Mouse (Mus musculus) embryonic stem cell, embryonic (primary cell): ENCODE data around the gene Ndufa3.

Source experiments
- CTCF ChIA-PET, 4 experiments: fragments of 300-600 bp in 2 of 4; fragments of 350-600 bp in 2 of 4; sonication (Branson Sonifier 250); formaldehyde crosslinking; loops; one replicate each; lab custom pipeline; 2022; ENCODE audit warnings: inconsistent platforms in 2 of 4; lab: Charles Lee
- POLR2A ChIA-PET, 4 experiments: fragments of 300-600 bp in 2 of 4; fragments of 350-600 bp in 2 of 4; sonication (Branson Sonifier 250); formaldehyde crosslinking; loops; one replicate each; lab custom pipeline; 2022; ENCODE audit warnings: antibody characterized with exemption in 4 of 4, inconsistent platforms in 1 of 4; lab: Charles Lee

Gene Ndufa3

DNA sequence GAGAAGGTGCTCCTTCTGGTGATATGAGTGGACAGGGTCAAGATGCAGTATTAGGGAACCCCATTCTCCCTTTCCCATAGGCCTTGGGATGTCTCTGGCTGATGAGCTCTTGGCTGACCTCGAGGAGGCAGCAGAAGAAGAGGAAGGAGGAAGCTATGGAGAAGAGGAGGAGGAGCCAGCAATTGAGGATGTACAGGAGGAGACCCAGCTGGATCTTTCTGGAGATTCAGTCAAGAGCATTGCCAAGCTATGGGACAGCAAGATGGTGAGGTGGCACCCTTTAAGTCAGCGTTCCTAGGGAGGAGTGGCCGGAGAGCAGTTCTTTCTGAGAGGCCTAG is 13.3 kb downstream of the Ndufa3 start:
- ChIA-PET CTCF (interaction anchor here (0.6 to 1.7 kb wide), 6 partner anchors 13 to 841 kb away, joined by 3 to 8 read pairs (median 6); partner anchors contain the start of gene Ndufa3 (in 3 of the 4)), POLR2A (interaction anchor here (0.6 to 30.5 kb wide), 44 partner anchors 9 to 1109 kb away, joined by 3 to 772 read pairs (median 6); partner anchors contain the start of genes Cnot3 (in 4 of the 4), Ndufa3 (in 4 of the 4), Leng1 (in 3 of the 4) and Mboat7 (in 3 of the 4))

DNA sequence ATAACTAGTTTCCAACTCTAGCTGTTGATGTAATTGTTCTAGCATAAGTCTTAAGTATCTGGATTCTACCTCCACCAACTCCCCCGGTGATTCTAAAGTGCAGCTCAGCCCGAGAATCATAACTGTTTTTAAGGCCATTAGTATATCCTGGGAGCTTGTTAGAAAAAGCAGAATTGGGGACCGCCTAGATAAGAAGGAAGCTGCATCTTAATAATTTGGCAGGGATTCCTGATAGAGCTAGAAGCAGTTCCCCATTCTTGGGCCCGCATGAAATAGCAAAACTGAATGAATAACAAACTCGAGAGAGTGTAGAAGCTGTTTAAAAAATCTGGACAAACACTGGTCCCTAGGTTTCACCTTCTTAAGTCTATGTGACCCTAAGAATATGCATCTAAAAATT is 26.2 kb downstream of the Ndufa3 start:
- ChIA-PET POLR2A (interaction anchor here (1.0 to 30.5 kb wide), 20 partner anchors 8 to 835 kb away, joined by 3 to 772 read pairs (median 24); partner anchors contain the start of genes Mboat7 (in 3 of the 4), Tsen34 (in 3 of the 4), Leng1 (in 2 of the 4) and Ndufa3 (in 2 of the 4)), CTCF (interaction anchor here in 2 of 4 experiments (1.1 to 3.3 kb wide), 2 partner anchors 27 to 1634 kb away, joined by 4 to 12 read pairs; partner anchors contain the start of genes Ndufa3 (in 1 of the 2) and Oscar (in 1 of the 2))

GRCm38 (mm10) chr7:3643843-3644242 is 26.7 kb downstream of the Ndufa3 start:
- CTCF ChIA-PET = interaction anchor here in 3 of 4 experiments (0.9 to 3.3 kb wide), 8 partner anchors 15 to 864 kb away, joined by 3 to 25 read pairs (median 6); partner anchors contain the start of genes Ndufa3 (in 2 of the 3), Leng1 (in 1 of the 3), Mboat7 (in 1 of the 3) and Oscar (in 1 of the 3)
- POLR2A ChIA-PET = interaction anchor here (0.7 to 30.5 kb wide), 79 partner anchors 8 to 1371 kb away, joined by 3 to 772 read pairs (median 6); partner anchors contain the start of genes Leng1 (in 3 of the 4), Mboat7 (in 3 of the 4), Ndufa3 (in 3 of the 4) and Prpf31 (in 3 of the 4)

GRCm38 (mm10) chr7:3644348-3644671 is 27.1 kb downstream of the Ndufa3 start:
- POLR2A ChIA-PET = interaction anchor here (0.7 to 30.5 kb wide), 127 partner anchors 8 to 1387 kb away, joined by 3 to 772 read pairs (median 5); partner anchors contain the start of genes Leng1 (in 4 of the 4), Prpf31 (in 4 of the 4), Tfpt (in 4 of the 4) and Mboat7 (in 3 of the 4)

DNA sequence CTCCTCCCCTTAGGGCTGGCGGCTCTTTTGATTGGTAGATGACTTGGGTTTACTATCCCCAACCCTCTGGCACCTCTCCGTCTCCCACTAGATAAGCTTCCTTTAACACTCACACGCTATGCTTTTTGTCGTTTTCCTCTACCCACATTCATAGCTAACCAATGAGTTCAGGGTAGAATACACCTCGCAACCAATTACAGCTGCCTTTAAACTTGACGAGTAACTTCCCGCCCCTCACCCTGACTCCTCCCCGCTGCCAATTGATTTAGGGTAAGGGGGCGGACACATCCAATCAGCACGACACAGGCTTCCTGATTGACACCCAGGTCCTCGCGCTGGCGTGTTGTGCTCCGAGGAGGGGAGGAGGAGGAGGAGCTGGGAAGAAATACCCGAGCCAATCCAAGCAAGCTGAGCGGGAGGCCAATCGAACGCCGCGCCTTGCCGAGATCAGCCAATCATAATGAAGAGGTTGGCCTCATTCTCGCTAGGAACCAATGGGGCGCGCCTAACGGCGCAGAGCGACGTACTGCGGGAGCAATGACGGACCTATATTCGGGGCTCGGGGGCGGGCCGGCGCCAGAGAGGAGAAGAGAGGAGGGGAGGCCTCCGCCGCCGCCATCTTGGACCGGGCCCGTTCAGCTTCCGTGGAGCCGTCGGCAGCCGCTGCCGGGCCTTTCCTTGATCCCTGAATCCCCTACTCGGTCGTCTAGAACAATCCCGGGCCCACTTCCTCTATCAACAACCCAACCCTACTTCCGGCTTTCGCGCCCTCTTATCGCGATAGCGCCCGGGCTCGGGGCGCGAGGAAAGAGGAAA is 27.7 kb downstream of the Ndufa3 start, which contains the start of gene Cnot3:
TSS of gene Cnot3 (plus strand) at position 597 of the 816 bp plus-strand sequence.
- POLR2A ChIA-PET = interaction anchor here (0.6 to 30.5 kb wide), 157 partner anchors 7 to 1455 kb away, joined by 3 to 772 read pairs (median 5); partner anchors contain the start of genes Leng1 (in 4 of the 4), Mboat7 (in 4 of the 4), Ndufa3 (in 4 of the 4) and Prpf31 (in 4 of the 4)
- CTCF ChIA-PET = interaction anchor here in 3 of 4 experiments (0.7 to 3.3 kb wide), 18 partner anchors 11 to 1148 kb away, joined by 3 to 25 read pairs (median 4); partner anchors contain the start of genes Ndufa3 (in 2 of the 3), Leng1 (in 1 of the 3), Mboat7 (in 1 of the 3) and Oscar (in 1 of the 3)

More at GRCm38 (mm10) chr7:3644348-3644671, 27.1 kb downstream of the Ndufa3 start:
- CTCF ChIA-PET = interaction anchor here in 3 of 4 experiments (0.7 to 3.3 kb wide), 15 partner anchors 10 to 1148 kb away, joined by 3 to 25 read pairs (median 4); partner anchors contain the start of genes Ndufa3 (in 2 of the 3), Leng1 (in 1 of the 3), Mboat7 (in 1 of the 3) and Oscar (in 1 of the 3)

- POLR2A ChIA-PET = interaction anchor here (0.5 to 30.5 kb wide), 130 partner anchors 7 to 1455 kb away, joined by 3 to 772 read pairs (median 5); partner anchors contain the start of genes Leng1 (in 4 of the 4), Mboat7 (in 4 of the 4), Ndufa3 (in 4 of the 4) and Prpf31 (in 4 of the 4)
- CTCF ChIA-PET = interaction anchor here in 3 of 4 experiments (0.7 to 3.3 kb wide), 11 partner anchors 13 to 864 kb away, joined by 3 to 25 read pairs (median 5); partner anchors contain the start of genes Ndufa3 (in 2 of the 3), Leng1 (in 1 of the 3), Oscar (in 1 of the 3) and Tmc4 (in 1 of the 3)
Measured at GRCm38 (mm10) chr7:3645488-3646025, 28.4 kb downstream of the Ndufa3 start.

DNA sequence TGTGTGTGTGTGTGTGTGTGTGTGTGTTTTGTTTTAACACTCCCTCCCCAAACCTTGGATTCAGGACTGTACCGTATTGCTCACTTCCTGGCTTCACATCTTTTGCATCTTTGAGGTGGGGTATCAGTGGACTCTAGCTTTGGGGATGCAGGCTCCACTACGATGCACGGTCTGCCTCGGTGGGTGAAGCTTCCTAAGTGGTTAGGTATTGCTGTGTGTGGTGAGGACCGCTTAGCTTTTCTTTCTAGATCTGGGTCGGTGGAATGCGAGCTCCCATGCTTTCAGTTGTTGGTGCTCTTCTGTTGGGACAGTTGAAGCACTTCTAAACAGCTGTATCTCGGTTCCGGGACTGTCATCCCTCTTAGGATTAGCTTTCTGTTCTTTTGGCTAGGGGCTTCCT is 29.0 kb downstream of the Ndufa3 start:
- POLR2A ChIA-PET = interaction anchor here (0.5 to 30.5 kb wide), 57 partner anchors 6 to 1192 kb away, joined by 3 to 772 read pairs (median 13); partner anchors contain the start of genes Leng1 (in 4 of the 4), Mboat7 (in 4 of the 4), Ndufa3 (in 3 of the 4) and Prpf31 (in 3 of the 4)
- CTCF ChIA-PET = interaction anchor here in 2 of 4 experiments (1.1 to 3.3 kb wide), 3 partner anchors 19 to 30 kb away, joined by 4 to 25 read pairs (median 12); partner anchors contain the start of genes Ndufa3 (in 2 of the 2), Leng1 (in 1 of the 2) and Oscar (in 1 of the 2)

DNA sequence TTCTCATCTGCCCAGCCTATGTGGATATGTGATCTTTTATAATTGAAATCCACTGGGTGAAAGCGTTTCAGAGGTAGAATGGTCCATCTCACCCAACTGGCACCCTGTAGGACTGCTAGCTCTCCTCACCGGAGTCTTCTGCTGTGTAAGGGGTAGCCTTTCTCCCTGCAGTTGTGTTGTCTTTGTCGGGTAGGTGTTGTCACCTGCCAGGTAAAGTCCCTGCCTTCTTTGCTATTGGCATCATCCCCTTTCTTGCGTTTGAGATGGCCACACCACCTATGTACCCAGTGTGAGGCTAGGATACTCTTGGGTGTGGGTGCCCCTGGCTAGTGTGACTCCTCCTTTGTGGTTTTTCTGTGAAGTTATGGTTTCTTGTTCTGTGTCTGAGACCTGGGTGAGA is 29.5 kb downstream of the Ndufa3 start:
- ChIA-PET CTCF (interaction anchor here in 2 of 4 experiments (1.1 to 3.3 kb wide), 2 partner anchors 19 to 30 kb away, joined by 4 to 12 read pairs; partner anchors contain the start of genes Leng1 (in 1 of the 2), Ndufa3 (in 1 of the 2) and Oscar (in 1 of the 2)), POLR2A (interaction anchor here (0.6 to 30.5 kb wide), 38 partner anchors 6 to 1166 kb away, joined by 3 to 772 read pairs (median 19); partner anchors contain the start of genes Leng1 (in 3 of the 4), Mboat7 (in 3 of the 4), Prpf31 (in 3 of the 4) and Tfpt (in 3 of the 4))

GRCm38 (mm10) chr7:3656966-3657365 is 39.8 kb downstream of the Ndufa3 start:
- ChIA-PET POLR2A (interaction anchor here (0.8 to 23.7 kb wide), 14 partner anchors 8 to 1255 kb away, joined by 3 to 772 read pairs (median 46); partner anchors contain the start of genes Cnot3 (in 3 of the 4), Leng1 (in 3 of the 4), Mboat7 (in 2 of the 4) and Tsen34 (in 2 of the 4)), CTCF (interaction anchor here in 3 of 4 experiments (0.7 to 1.2 kb wide), 3 partner anchors 10 to 217 kb away, joined by 3 to 10 read pairs (median 3); no protein-coding TSS in a partner anchor)

- CTCF ChIA-PET = interaction anchor here in 3 of 4 experiments (0.7 to 1.5 kb wide), 4 partner anchors 8 to 18 kb away, joined by 3 read pairs; partner anchors contain the start of gene Cnot3 (in 1 of the 3)
- POLR2A ChIA-PET = interaction anchor here (0.6 to 23.7 kb wide), 21 partner anchors 8 to 951 kb away, joined by 3 to 772 read pairs (median 6); partner anchors contain the start of genes Cnot3 (in 4 of the 4), Mboat7 (in 3 of the 4), Tsen34 (in 3 of the 4) and Leng1 (in 2 of the 4)
Measured at GRCm38 (mm10) chr7:3658578-3658977, 41.4 kb downstream of the Ndufa3 start.

GRCm38 (mm10) chr7:3664524-3665214 is 47.5 kb downstream of the Ndufa3 start:
- POLR2A ChIA-PET = interaction anchor here (0.5 to 9.5 kb wide), 77 partner anchors 9 to 1202 kb away, joined by 3 to 161 read pairs (median 5); partner anchors contain the start of genes Cnot3 (in 4 of the 4), Mboat7 (in 4 of the 4), Tsen34 (in 4 of the 4) and Ndufa3 (in 3 of the 4)
- CTCF ChIA-PET = interaction anchor here in 2 of 4 experiments (0.6 to 2.5 kb wide), 10 partner anchors 10 to 862 kb away, joined by 3 to 11 read pairs (median 4); partner anchors contain the start of genes Cdc42ep5 (in 1 of the 2) and Cnot3 (in 1 of the 2)

DNA sequence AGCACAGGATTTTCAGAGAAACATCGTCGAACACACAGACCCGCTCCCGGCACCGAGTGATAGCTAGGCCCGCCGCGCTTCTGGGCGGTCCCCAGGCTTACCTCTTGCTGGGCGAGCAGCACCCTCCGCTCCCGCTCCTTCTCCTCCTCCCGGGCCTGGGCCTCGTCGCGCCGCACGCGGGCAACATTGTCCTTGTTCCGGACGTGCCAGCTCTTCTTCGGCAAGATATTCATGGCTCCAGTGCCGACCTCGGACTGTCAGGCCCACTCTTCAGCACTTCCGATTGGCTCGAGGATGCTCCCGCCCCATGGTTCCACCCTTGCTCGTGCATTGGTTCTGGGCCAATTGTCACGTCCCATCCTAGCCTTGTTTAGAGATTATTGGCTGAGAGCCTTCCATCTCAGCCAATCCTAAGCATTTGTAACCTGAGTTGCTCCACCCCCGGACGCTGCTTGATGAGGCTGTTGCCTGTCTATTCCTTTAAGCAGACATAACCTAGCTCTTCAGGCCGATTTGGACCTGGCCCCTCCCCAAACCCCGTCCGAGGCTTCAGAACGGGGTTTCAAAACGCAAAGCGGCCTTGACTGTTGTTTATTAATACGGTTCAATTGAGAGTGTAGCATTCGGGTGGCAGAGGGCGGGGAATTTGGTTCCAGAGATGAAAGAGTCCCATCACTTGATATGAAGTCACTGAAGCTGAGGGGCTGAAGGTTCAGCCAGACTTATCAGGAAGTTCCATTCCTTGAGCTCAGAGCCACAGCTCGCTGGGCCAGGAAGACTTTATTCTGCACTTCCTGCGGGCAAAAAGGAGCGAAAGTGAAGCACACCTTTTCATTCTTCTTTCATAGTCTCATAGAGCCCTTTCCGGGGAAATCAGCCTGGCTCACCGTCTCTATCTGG is 48.3 kb downstream of the Ndufa3 start, which contains the start of gene Leng1:
TSS of gene Leng1 (minus strand) at position 626 of the 900 bp plus-strand sequence.
- CTCF ChIA-PET = interaction anchor here (0.6 to 2.5 kb wide), 14 partner anchors 7 to 861 kb away, joined by 3 to 11 read pairs (median 4); partner anchors contain the start of genes Cdc42ep5 (in 1 of the 4), Cnot3 (in 1 of the 4) and Ndufa3 (in 1 of the 4)
- POLR2A ChIA-PET = interaction anchor here (0.5 to 9.5 kb wide), 86 partner anchors 9 to 1348 kb away, joined by 3 to 161 read pairs (median 5); partner anchors contain the start of genes Cnot3 (in 4 of the 4), Mboat7 (in 4 of the 4), Tsen34 (in 4 of the 4) and Ndufa3 (in 3 of the 4)

DNA sequence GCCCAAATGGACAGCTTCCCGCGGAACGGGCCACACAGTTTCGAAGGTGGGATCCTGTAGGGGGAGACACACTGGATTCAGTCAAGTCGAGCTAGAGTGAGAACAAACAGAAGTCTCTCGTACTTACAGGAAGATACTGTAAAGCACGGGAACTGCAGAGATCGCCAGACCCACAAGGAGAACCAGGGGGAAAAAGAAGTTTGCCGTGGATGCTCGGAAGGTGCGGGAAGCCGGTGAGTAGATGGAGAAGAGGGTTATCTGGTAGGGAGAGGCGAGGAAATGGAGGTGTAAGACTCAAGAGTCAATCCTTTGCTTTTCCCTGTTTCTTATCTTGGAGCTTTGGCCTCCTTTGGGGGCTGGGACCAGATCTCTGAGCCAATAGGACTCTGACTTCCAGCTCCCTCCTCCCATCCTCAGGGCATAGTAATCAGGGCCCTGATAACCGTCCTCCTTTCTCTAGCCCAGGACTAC is 49.8 kb downstream of the Ndufa3 start:
- POLR2A ChIA-PET = interaction anchor here (0.6 to 9.5 kb wide), 45 partner anchors 8 to 1346 kb away, joined by 3 to 161 read pairs (median 6); partner anchors contain the start of genes Cnot3 (in 3 of the 4), Mboat7 (in 3 of the 4), Tsen34 (in 3 of the 4) and Ndufa3 (in 2 of the 4)
- CTCF ChIA-PET = interaction anchor here (0.5 to 2.5 kb wide), 15 partner anchors 8 to 1493 kb away, joined by 3 to 11 read pairs (median 4); partner anchors contain the start of genes Mboat7 (in 1 of the 4), Ndufa3 (in 1 of the 4), Tnni3 (in 1 of the 4) and Tsen34 (in 1 of the 4)
